Mouse (Mus musculus) embryonic facial prominence, embryonic 14.5 days (tissue): Measurements from ENCODE around the gene Rps15. TPM values are rescaled to one million over a fixed set of nuclear protein-coding genes. Genes with fewer than 3 reads are reported as not detected.

Experiments used
- ATAC-seq: fragments of 200-750 bp; cut with Nextera tagmentation; 2 replicates; pipeline ENCODE4 v1.8.0; 2017; ENCODE audit warnings: low read depth, moderate number of reproducible peaks, moderate TSS enrichment
- DNase-seq: peaks from one replicate; pipeline ENCODE4 v3.0.0-alpha.2; 2015; ENCODE audit warnings: low spot score
- H3K27ac ChIP-seq: fragments of 300-500 bp; sonication (generic); replicated peaks from 2 replicates; pipeline ENCODE4 v1.5.1; 2014; ENCODE audit warnings: low read depth, mild to moderate bottlenecking, low read length, moderate library complexity
- H3K27me3 ChIP-seq: fragments of 300-500 bp; sonication (generic); replicated peaks from 2 replicates; pipeline ENCODE4 v1.6.1; 2014; ENCODE audit warnings: low read length; ENCODE audit not compliant: control insufficient read depth, insufficient read depth
- H3K36me3 ChIP-seq: fragments of 300-500 bp; sonication (generic); 2 replicates; pipeline ENCODE4 v1.6.1; 2014; ENCODE audit warnings: low read length, mixed read lengths; ENCODE audit not compliant: control insufficient read depth, insufficient read depth
- H3K4me1 ChIP-seq: fragments of 300-500 bp; sonication (generic); 2 replicates; pipeline ENCODE4 v1.6.1; 2014; ENCODE audit warnings: antibody characterized with exemption, low read length; ENCODE audit not compliant: control insufficient read depth, insufficient read depth
- H3K4me2 ChIP-seq: fragments of 300-500 bp; sonication (generic); 2 replicates; pipeline ENCODE4 v1.6.1; 2014; ENCODE audit warnings: low read depth, mild to moderate bottlenecking, low read length, moderate library complexity, mixed read lengths
- H3K4me3 ChIP-seq: fragments of 300-500 bp; sonication (generic); 2 replicates; pipeline ENCODE4 v1.5.1; 2014; ENCODE audit warnings: low read depth, mild to moderate bottlenecking, low read length
- H3K9ac ChIP-seq: fragments of 300-500 bp; sonication (generic); 2 replicates; pipeline ENCODE4 v1.6.1; 2014; ENCODE audit warnings: low read depth, mild to moderate bottlenecking, low read length, moderate library complexity, mixed read lengths
- H3K9me3 ChIP-seq: fragments of 300-500 bp; sonication (generic); 2 replicates; pipeline ENCODE4 v1.6.1; 2016; ENCODE audit warnings: low read length; ENCODE audit not compliant: control insufficient read depth
- WGBS: fragments of 180-500 bp; shearing (Covaris S2); extraction: QIAGEN DNeasy Blood & Tissue Kit; methylation state at CpG from one replicate; pipeline ENCODE4 v1.1.7; 2014; 5-methylcytosine and 5-hydroxymethylcytosine counted together
- polyA plus RNA-seq: library from polyadenylated mRNA; unstranded; fragments of >200 nt; fragmentation: Nextera tagmentation; extraction: Ambion mirVana; gene quantifications from 2 replicates; pipeline ENCODE4 v1.2.1, GENCODE M21; 2014

The Rps15 gene
- polyA plus RNA-seq, 1 experiment from 2014 or later = 1,145 TPM

DNA sequence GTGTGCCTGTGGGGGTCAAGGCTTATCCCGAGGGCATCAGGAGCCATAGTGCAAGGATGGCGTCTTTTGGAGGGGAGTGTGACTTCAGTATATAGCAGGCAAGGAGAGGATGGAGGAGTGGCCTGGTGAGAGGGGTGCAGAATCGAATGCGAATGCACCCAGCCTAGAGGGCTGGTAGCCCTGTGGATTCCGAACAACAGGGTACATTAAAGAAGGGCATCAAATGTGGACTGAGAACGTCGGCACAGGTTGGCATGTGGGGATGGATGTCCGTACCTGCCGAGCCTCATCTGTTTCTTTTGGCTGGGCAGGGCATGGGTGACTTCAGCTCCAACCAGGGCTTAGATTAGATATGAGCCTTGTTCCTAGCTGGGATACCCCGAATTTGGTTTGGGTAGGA lies 7.6 kb downstream of the Rps15 start:
- DNase-seq = no peak
- H3K9ac ChIP-seq = peak overlapping the region; percentile 48; the same call in 1 of the 2 replicates

DNA sequence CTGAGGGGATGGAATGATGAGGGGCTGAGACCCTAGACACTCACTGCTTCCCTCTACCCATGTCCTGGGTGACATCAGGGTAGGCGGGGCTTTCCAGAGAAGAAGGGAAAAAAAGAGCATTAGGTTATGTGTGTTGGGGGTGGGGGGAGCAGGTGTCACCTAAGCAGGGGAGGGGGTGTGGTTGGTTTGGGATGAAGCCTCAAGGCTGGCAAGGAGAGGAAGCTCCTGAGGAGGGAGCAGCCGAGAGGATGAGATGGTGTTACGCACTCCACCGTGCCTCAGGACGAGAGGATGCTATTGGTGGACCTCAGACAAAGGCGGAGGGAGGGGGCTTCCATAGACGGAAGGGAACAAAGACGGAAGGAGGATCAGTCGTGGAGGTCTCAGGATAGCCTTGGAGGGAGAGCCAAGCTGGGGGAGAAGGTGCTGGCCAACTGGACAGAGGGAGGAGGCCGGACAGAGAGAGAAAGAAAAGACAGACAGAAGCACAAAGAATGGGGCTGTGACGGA lies 8.5 kb downstream of the Rps15 start:
- DNase-seq (peak; percentile 40), ATAC-seq (no peak; the same call in 1 of the 2 replicates)
- WGBS = 23% methylated on average over 11 of the region's 11 CpGs
- H3K4me3 ChIP-seq = peak overlapping the region; percentile 22; the same call in 1 of the 2 replicates
- peak overlapping the region; percentile 30; the same call in 1 of the 2 replicates for H3K9ac ChIP-seq
- peaks cover 58% of the 10 kb centered on the region for H3K27me3 ChIP-seq
- no peak overlapping the region for H3K27ac ChIP-seq
- H3K9me3 ChIP-seq = no peaks in the 10 kb centered on the region
- H3K4me2 ChIP-seq = peak overlapping the region; percentile 36
- 0 out of 2 replicates have a peak, but pooled peaks cover 1% of the 10 kb centered on the region for H3K36me3 ChIP-seq
- H3K4me1 ChIP-seq = no peaks in the 10 kb centered on the region

More for the DNA sequence above, 7.6 kb downstream of the Rps15 start:
- Histone ChIP-seq H3K4me1 (no peaks in the 10 kb centered on the region), H3K27ac (no peak overlapping the region; the same call in 1 of the 2 replicates), H3K9me3 (no peaks in the 10 kb centered on the region), H3K4me3 (peak overlapping the region; percentile 14; the same call in 1 of the 2 replicates), H3K27me3 (peaks cover 52% of the 10 kb centered on the region), H3K4me2 (peak overlapping the region; percentile 36; the same call in 1 of the 2 replicates), H3K36me3 (peaks cover 4% of the 10 kb centered on the region)
- no peak for ATAC-seq
- WGBS = 53% methylated on average over 10 of the region's 10 CpGs

DNA sequence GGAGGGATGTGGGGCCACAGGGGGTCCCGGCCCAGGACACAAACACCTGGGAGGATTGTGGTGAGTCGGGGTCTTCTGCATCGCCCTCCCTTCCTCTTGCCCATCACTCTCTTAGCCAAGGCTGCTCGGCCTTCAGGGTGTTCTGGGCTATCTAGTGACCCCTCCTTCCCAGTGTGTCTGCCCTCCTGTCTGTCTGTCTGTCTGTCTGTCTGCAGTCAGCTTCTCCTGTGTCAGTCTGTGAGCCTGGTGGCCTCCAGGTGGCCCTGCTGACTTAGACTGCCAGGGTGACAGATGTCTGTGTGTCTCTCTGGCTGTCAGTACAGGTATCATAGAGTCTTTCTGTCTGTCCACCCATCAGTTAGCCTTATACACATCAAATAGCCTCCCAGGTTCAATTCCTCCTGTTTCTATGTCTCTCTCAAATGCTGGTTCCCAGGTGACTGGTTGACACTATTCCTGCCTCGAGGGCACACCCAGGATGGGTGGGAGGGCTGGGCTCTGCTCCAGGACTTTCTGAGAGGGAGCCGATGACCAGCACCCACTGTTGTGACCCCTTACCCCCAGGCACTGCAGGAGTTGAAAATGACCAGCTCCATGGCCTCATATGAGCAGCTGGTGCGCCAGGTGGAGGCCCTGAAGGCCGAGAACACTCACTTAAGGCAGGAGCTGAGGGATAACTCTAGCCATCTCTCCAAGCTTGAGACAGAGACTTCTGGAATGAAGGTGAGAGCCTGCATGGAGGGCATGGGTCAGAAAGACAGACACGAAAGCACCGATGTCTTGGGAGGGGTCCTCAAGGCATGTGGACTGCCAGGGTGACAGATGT lies 9.2 kb downstream of the Rps15 start:
- H3K27me3 ChIP-seq = peaks cover 58% of the 10 kb centered on the region
- H3K9ac ChIP-seq = peak overlapping the region; percentile 30; the same call in 1 of the 2 replicates
- peak overlapping the region; percentile 36 for H3K4me2 ChIP-seq
- whole genome bisulfite sequencing = 74% methylated on average over 9 of the region's 10 CpGs
- H3K4me1 ChIP-seq = no peaks in the 10 kb centered on the region
- H3K36me3 ChIP-seq = 0 out of 2 replicates have a peak, but pooled peaks cover 6% of the 10 kb centered on the region
- H3K9me3 ChIP-seq = no peaks in the 10 kb centered on the region
- no peak for ATAC-seq
- H3K4me3 ChIP-seq = peak overlapping the region; percentile 22; the same call in 1 of the 2 replicates
- no peak for DNase-seq
- H3K27ac ChIP-seq = no peak overlapping the region

DNA sequence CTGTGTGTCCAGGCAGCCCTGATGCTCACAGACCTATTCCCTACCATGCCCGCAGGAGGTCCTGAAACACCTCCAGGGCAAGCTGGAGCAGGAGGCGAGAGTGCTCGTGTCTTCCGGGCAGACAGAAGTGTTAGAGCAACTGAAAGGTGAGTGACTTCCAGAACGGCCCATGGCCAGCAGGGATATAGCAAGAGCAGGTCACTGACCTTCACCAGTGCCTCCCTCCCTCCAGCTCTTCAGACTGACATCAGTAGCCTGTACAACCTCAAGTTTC lies 9.8 kb downstream of the Rps15 start:
- peak overlapping the region; percentile 37; the same call in 1 of the 2 replicates for H3K9ac ChIP-seq
- no peaks in the 10 kb centered on the region for H3K4me1 ChIP-seq
- H3K4me2 ChIP-seq = peak overlapping the region; percentile 36
- no peak for ATAC-seq
- 0 out of 2 replicates have a peak, but pooled peaks cover 8% of the 10 kb centered on the region for H3K36me3 ChIP-seq
- no peak overlapping the region for H3K27ac ChIP-seq
- H3K27me3 ChIP-seq = peaks cover 58% of the 10 kb centered on the region
- no peaks in the 10 kb centered on the region for H3K9me3 ChIP-seq
- WGBS = 54% methylated on average over 5 of the region's 5 CpGs
- no peak for DNase-seq
- H3K4me3 ChIP-seq = no peak overlapping the region

DNA sequence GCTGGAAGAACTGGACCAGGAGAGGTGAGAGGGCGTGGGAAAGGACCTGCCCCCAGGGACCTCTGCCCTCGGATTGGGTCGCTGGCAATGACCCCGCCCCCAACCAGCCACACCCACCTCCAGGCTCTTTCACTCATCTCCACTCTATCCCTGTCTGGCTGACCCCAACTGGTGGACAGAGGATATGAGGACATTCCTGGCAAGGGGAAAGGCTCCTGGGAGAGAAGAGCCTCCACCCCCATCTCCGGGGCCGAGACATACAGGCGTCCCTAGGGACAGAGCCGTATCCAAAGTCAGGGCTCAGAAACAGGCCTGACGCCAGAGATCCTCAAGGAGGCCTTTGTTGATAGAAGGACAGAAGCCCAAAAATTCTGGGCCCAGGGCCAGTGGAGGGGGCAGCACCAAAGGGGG lies 10.2 kb downstream of the Rps15 start:
- Histone ChIP-seq H3K4me2 (peak overlapping the region; percentile 36), H3K27me3 (peaks cover 58% of the 10 kb centered on the region), H3K9me3 (no peaks in the 10 kb centered on the region), H3K27ac (no peak overlapping the region), H3K4me3 (no peak overlapping the region), H3K4me1 (no peaks in the 10 kb centered on the region), H3K36me3 (0 out of 2 replicates have a peak, but pooled peaks cover 8% of the 10 kb centered on the region), H3K9ac (peak overlapping the region; percentile 37; the same call in 1 of the 2 replicates)
- 11% methylated on average over 7 of the region's 9 CpGs for WGBS
- ATAC-seq (0 out of 2 replicates have a peak, but pooled peaks have one; percentile 7), DNase-seq (peak; percentile 59)

DNA sequence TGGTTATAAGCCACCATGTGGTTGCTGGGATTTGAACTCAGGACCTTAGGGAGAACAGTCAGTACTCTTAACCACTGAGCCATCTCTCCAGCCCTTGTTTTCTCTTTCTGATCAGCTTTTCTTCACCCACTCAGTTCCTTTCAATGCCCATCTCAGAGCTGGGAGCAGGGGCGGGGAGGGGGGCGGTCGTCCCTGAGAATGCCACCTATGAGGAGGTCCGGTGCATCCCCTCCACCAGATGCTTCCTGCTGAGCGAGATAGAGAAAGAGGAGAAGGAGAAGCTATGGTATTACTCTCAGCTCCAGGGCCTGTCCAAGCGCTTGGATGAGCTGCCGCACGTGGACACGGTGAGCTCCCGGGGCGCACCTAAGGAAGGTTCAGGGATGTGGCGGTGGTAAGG lies 12.2 kb downstream of the Rps15 start:
- H3K9me3 ChIP-seq = no peaks in the 10 kb centered on the region
- H3K9ac ChIP-seq = 0 out of 2 replicates have a peak overlapping the region, but pooled peaks have one; percentile 5
- H3K4me2 ChIP-seq = no peak overlapping the region
- H3K4me3 ChIP-seq = no peak overlapping the region
- no peaks in the 10 kb centered on the region for H3K4me1 ChIP-seq
- H3K27ac ChIP-seq = no peak overlapping the region
- ATAC-seq = no peak
- H3K27me3 ChIP-seq = peaks cover 50% of the 10 kb centered on the region
- peaks cover 26% of the 10 kb centered on the region; the same call in 1 of the 2 replicates for H3K36me3 ChIP-seq
- DNase-seq = no peak
- 27% methylated on average over 10 of the region's 12 CpGs for WGBS

DNA sequence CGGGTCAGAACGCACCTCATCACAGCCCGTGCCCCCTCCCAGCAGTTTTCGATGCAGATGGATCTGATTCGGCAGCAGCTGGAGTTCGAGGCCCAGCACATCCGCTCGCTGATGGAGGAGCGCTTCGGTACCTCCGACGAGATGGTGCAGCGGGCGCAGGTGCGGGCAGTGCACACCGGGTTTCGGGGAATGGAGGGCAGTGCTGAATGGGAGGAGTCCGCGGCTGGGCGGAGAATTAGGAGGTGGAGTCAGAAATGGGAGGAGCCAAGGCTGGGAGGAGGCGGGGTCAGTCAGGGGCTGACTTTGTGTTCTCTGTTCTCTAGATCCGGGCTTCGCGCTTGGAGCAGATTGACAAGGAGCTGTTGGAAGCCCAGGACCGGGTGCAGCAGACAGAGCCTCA lies 12.6 kb downstream of the Rps15 start:
- H3K27me3 ChIP-seq = peaks cover 46% of the 10 kb centered on the region
- no peak overlapping the region for H3K27ac ChIP-seq
- H3K4me1 ChIP-seq = no peaks in the 10 kb centered on the region
- H3K9ac ChIP-seq = 0 out of 2 replicates have a peak overlapping the region, but pooled peaks have one; percentile 5
- H3K4me3 ChIP-seq = no peak overlapping the region
- H3K36me3 ChIP-seq = peaks cover 28% of the 10 kb centered on the region; the same call in 1 of the 2 replicates
- DNase-seq (no peak), ATAC-seq (no peak)
- no peaks in the 10 kb centered on the region for H3K9me3 ChIP-seq
- H3K4me2 ChIP-seq = no peak overlapping the region
- 14% methylated on average over 25 of the region's 25 CpGs for WGBS

DNA sequence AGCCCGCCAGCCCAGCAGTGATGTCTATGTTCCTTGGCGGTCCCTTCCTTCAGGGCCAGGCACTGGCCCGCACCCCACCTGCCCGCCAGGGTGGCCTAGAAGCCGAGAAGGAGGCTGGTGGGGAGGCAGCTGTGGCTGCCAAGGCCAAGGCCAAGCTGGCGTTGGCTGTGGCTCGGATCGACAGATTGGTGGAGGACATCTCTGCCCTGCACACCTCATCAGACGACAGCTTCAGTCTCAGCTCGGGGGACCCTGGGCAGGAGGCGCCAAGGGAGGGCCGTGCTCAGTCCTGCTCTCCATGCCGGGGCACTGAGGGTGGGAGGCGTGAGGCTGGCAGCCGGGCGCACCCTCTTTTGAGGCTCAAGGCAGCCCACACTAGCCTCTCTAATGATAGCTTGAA lies 19.3 kb downstream of the Rps15 start:
- peaks cover 65% of the 10 kb centered on the region for H3K27me3 ChIP-seq
- no peak overlapping the region for H3K9ac ChIP-seq
- 84% methylated on average over 15 of the region's 16 CpGs for WGBS
- peaks cover 28% of the 10 kb centered on the region; the same call in 1 of the 2 replicates for H3K36me3 ChIP-seq
- H3K27ac ChIP-seq = no peak overlapping the region
- no peak overlapping the region for H3K4me2 ChIP-seq
- DNase-seq (no peak), ATAC-seq (no peak)
- H3K4me1 ChIP-seq = no peaks in the 10 kb centered on the region
- no peak overlapping the region for H3K4me3 ChIP-seq
- no peaks in the 10 kb centered on the region for H3K9me3 ChIP-seq
